Mouse (Mus musculus) MEL (cell line): ENCODE results near the gene Trim63. TPM values are rescaled to one million over a fixed set of nuclear protein-coding genes. Genes with fewer than 3 reads are reported as not detected.
A peak's percentile ranks its signal among the peaks of the same experiment; 100 is the strongest.

ENCODE experiments used
- DNase-seq: peaks from one replicate; pipeline ENCODE4 v3.0.0; 2011; ENCODE audit warnings: low read depth, low spot score
- H3K27ac ChIP-seq: 2 replicates; pipeline ENCODE4 v1.5.1; 2012; ENCODE audit warnings: low read depth, mild to moderate bottlenecking, control low read depth, low read length, moderate library complexity; ENCODE audit not compliant: control insufficient read depth
- H3K27me3 ChIP-seq, 2 experiments: fragments of 150-350 bp in 1 of 2; sonication (generic) in 1 of 2; 2 replicates each; pipeline ENCODE4 v1.6.1; 2012; ENCODE audit warnings: low read length in 2 of 2, mild to moderate bottlenecking in 2 of 2, improper control_type of control experiment in 1 of 2, moderate library complexity in 1 of 2; ENCODE audit not compliant: insufficient read depth in 2 of 2, control insufficient read depth in 1 of 2
- H3K36me3 ChIP-seq, 2 experiments: 2 replicates each; pipeline ENCODE4 v1.6.1; 2012 to 2014; ENCODE audit warnings: low read length in 2 of 2, improper control_type of control experiment in 1 of 2, inconsistent platforms in 1 of 2, mild to moderate bottlenecking in 1 of 2; ENCODE audit not compliant: insufficient read depth in 2 of 2, control insufficient read depth in 1 of 2
- H3K4me1 ChIP-seq, 2 experiments: fragments of 150-350 bp in 1 of 2; sonication (generic) in 1 of 2; 2 replicates each; pipeline ENCODE4 v1.6.1; 2012; ENCODE audit warnings: low read length in 2 of 2, improper control_type of control experiment in 1 of 2, mild to moderate bottlenecking in 1 of 2; ENCODE audit not compliant: insufficient read depth in 2 of 2, control insufficient read depth in 1 of 2
- H3K4me3 ChIP-seq, 2 experiments: fragments of 150-350 bp in 1 of 2; sonication (generic) in 1 of 2; 2 replicates each; pipeline ENCODE4 v1.5.1; 2012; ENCODE audit warnings: low read depth in 2 of 2, low read length in 2 of 2, mild to moderate bottlenecking in 2 of 2, moderate library complexity in 2 of 2, control low read depth in 1 of 2, improper control_type of control experiment in 1 of 2; ENCODE audit not compliant: control insufficient read depth in 1 of 2, insufficient read depth in 1 of 2
- H3K79me2 ChIP-seq: 2 replicates; pipeline ENCODE4 v1.6.1; 2012; ENCODE audit warnings: mild to moderate bottlenecking, low read length, moderate library complexity; ENCODE audit not compliant: control insufficient read depth, poor library complexity, insufficient read depth
- H3K9ac ChIP-seq: 2 replicates; pipeline ENCODE4 v1.6.1; 2012; ENCODE audit warnings: low read depth, mild to moderate bottlenecking, control low read depth, low read length, moderate library complexity; ENCODE audit not compliant: control insufficient read depth, poor library complexity, severe bottlenecking
- H3K9me3 ChIP-seq: fragments of 150-350 bp; sonication (generic); replicated peaks from 2 replicates; pipeline ENCODE4 v1.6.1; 2012; ENCODE audit warnings: mild to moderate bottlenecking, low read length, improper control_type of control experiment, moderate library complexity; ENCODE audit not compliant: insufficient read depth
- BHLHE40 ChIP-seq: IDR thresholded peaks from 2 replicates; pipeline ENCODE4 v1.6.1; 2012; ENCODE audit warnings: low read depth, mild to moderate bottlenecking, inconsistent platforms, low read length, improper control_type of control experiment, borderline replicate concordance
- E2F4 ChIP-seq: IDR thresholded peaks from 2 replicates; pipeline ENCODE4 v1.6.1; 2011; ENCODE audit warnings: low read depth, low read length, improper control_type of control experiment, borderline replicate concordance
- EP300 ChIP-seq, 2 experiments: IDR thresholded peaks; 2 replicates each; pipeline ENCODE4 v1.6.1; 2011; ENCODE audit warnings: improper control_type of control experiment in 2 of 2, low read length in 2 of 2, low read depth in 1 of 2, mild to moderate bottlenecking in 1 of 2
- MXI1 ChIP-seq: IDR thresholded peaks from 2 replicates; pipeline ENCODE4 v1.6.1; 2011; ENCODE audit warnings: mild to moderate bottlenecking, low read depth, low read length, improper control_type of control experiment
- MYB ChIP-seq: IDR thresholded peaks from 2 replicates; pipeline ENCODE4 v1.6.1; 2011; ENCODE audit warnings: mild to moderate bottlenecking, low read depth, low read length, improper control_type of control experiment
- POLR2AphosphoS2 ChIP-seq: IDR thresholded peaks from 2 replicates; pipeline ENCODE4 v1.6.1; 2011; ENCODE audit warnings: low read length, improper control_type of control experiment
- POLR2AphosphoS5 ChIP-seq: IDR thresholded peaks from 2 replicates; pipeline ENCODE4 v1.6.1; 2012; ENCODE audit warnings: low read depth, borderline replicate concordance, mild to moderate bottlenecking, inconsistent platforms, low read length, moderate library complexity, mixed read lengths
- TAL1 ChIP-seq: IDR thresholded peaks from 2 replicates; pipeline ENCODE4 v1.6.1; 2012; ENCODE audit warnings: mild to moderate bottlenecking, inconsistent platforms, low read length, moderate library complexity, mixed read lengths
- TCF12 ChIP-seq: IDR thresholded peaks from 2 replicates; pipeline ENCODE4 v1.6.1; 2014; ENCODE audit warnings: low read depth, mild to moderate bottlenecking, inconsistent platforms, low read length, improper control_type of control experiment, moderate library complexity
- USF1 ChIP-seq: IDR thresholded peaks from 2 replicates; pipeline ENCODE4 v1.6.1; 2014; ENCODE audit warnings: low read depth, mild to moderate bottlenecking, inconsistent platforms, low read length, improper control_type of control experiment, moderate library complexity
- ZMIZ1 ChIP-seq: IDR thresholded peaks from 2 replicates; pipeline ENCODE4 v1.6.1; 2012; ENCODE audit warnings: low read depth, mild to moderate bottlenecking, inconsistent platforms, low read length, improper control_type of control experiment, moderate library complexity
- ZNF384 ChIP-seq: IDR thresholded peaks from 2 replicates; pipeline ENCODE4 v1.6.1; 2012; ENCODE audit warnings: low read depth, mild to moderate bottlenecking, inconsistent platforms, low read length, improper control_type of control experiment
- polyA plus RNA-seq, 2 experiments: library from polyadenylated mRNA; stranded (reverse) in 1 of 2; unstranded in 1 of 2; fragments of >175 nt in 1 of 2; fragments of >200 nt in 1 of 2; gene quantifications; 2 replicates each; pipeline versions ENCODE4 v1.2.1 to v1.2.4; 2012; ENCODE audit warnings: low replicate concordance in 2 of 2, low read depth in 1 of 2; ENCODE audit not compliant: insufficient read length in 2 of 2, insufficient read depth in 1 of 2, missing spikeins in 1 of 2
- total RNA-seq: library from RNA; depleted of rRNA; stranded (reverse); fragments of 300-350 nt; gene quantifications from 2 replicates; pipeline ENCODE4 v1.2.3, GENCODE M21; 2012

Gene Trim63
- total and polyA plus RNA-seq, 3 experiments: not detected

DNA sequence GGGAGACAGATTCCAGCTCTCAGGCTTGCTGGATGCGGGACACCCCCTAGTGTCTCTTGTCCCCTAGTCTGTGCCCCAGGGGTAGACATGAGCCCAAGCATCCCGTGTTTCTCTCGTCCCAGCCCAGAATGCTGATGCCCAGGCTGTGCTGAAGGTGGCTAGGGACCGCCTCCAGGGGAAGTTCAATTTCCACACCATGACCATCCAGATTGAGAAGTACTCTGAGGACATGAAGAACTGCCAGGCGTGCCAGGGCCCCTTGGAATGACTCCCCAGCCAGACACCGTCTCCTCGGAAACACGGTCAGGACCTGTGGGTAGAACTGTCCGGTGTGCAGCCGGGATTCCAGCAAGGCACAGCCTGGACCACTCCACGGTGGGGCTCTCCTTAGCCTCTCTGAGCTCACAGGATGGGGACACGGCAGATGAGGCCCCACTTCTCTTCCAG, 37.4 kb downstream of the Trim63 start:
- H3K4me3 ChIP-seq: no peak overlapping the region
- no peaks in the 10 kb centered on the region for H3K9me3 ChIP-seq
- no peak overlapping the region for H3K27ac ChIP-seq
- H3K4me1 ChIP-seq: peaks cover 2 to 37% of the 10 kb centered on the region in 2 experiments; a peak in 3 of 4 replicates
- H3K79me2 ChIP-seq: no peaks in the 10 kb centered on the region
- TF ChIP-seq ZMIZ1: no peak
- TF ChIP-seq USF1: no peak
- H3K9ac ChIP-seq: no peak overlapping the region
- no peaks in the 10 kb centered on the region for H3K27me3 ChIP-seq
- DNase-seq: no peak
- H3K36me3 ChIP-seq: peaks cover 0 to 8% of the 10 kb centered on the region in 2 experiments; a peak in 2 of 4 replicates

DNA sequence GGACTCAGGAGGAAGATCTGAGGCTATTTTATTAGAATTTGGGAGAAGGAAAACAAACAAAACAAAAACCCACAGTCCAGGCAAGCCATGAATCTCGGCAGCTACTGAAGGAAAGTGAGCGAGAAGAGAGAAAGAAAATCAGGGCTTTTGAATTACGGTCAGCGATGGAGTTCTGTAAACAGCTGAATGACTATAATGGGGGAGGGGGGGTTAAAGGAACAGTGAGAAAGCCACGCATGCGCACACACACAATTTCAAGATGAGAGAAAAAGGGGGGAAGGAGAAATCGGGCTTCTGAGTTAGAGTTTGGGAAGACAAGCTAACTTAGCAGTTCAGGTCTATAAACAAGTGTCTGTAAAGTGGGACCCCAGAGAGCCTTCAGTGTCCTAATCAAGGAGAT, 38.0 kb downstream of the Trim63 start:
- Histone ChIP-seq H3K4me1 (peaks cover 0 to 31% of the 10 kb centered on the region in 2 experiments; a peak in 2 of 4 replicates), H3K27me3 (no peaks in the 10 kb centered on the region)

DNA sequence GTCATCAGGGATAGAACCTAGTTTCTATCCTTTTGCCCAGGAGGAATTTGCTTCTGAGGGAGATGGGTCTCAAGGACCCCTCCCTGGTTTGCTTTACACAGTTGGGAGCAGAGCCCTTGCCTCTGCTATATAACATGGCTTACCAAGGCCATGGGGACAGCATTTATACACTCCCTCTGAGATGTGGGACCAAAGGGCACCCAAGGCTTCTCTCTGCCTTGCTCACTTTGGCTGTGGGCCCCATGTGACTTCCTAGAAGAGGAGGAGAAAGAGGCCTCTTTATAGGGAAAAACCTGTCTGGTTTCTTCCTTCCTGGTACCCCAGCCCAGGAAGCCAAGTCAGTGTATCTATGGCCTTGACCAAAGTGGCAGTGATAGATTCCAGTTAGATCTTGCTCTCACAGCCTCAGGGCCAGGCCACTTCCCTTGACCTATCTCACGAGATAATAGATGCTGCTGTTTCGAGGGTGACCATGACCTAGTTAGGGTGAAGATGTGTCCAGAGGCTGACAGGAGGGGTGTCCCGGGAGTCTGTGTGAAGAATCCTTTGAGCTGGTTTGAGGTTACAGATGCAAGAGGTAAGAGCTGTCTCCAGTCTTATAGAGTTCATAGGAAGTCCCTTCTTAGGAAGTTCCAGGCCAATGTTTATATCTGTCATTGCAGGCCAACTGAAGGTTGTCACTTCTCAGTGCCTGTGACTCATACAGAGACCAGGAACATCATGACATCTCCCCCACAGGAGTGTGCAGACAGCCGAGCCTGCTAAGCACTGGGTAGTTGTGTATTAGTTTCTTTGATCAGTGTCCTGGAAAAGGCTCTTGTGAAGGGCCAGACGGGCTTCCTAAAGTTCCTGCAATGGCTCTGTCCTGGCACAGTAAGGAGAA, 38.8 kb downstream of the Trim63 start:
- Histone ChIP-seq H3K27me3 (no peaks in the 10 kb centered on the region), H3K4me1 (peaks cover 0 to 24% of the 10 kb centered on the region in 2 experiments; a peak in 2 of 4 replicates), H3K9me3 (no peaks in the 10 kb centered on the region), H3K27ac (peak overlapping the region; percentile 27; the same call in 1 of the 2 replicates), H3K36me3 (peaks cover 0 to 4% of the 10 kb centered on the region in 2 experiments; a peak in 2 of 4 replicates)
- peak; percentile 62 for DNase-seq
- TF ChIP-seq EP300 (IDR thresholded peaks at IDR 0.05; ENCODE audit: low read depth in 1 of 2, low read length in 2 of 2) (peak; percentile 24 to 38; a peak in 2 of 4 replicates), USF1 (no peak), TCF12 (0 out of 2 replicates have a peak, but pooled peaks have one; percentile 19)
- TF ChIP-seq, all 39 proteins: peak for 2
- Histone ChIP-seq H3K4me3 (no peak overlapping the region), H3K79me2 (no peaks in the 10 kb centered on the region), H3K9ac (no peak overlapping the region)

More for the DNA sequence above, 38.0 kb downstream of the Trim63 start:
- Histone ChIP-seq H3K36me3 (peaks cover 0 to 6% of the 10 kb centered on the region in 2 experiments; a peak in 2 of 4 replicates), H3K4me3 (no peak overlapping the region), H3K27ac (no peak overlapping the region), H3K9ac (no peak overlapping the region), H3K79me2 (no peaks in the 10 kb centered on the region), H3K9me3 (no peaks in the 10 kb centered on the region)
- no peak for DNase-seq
- TF ChIP-seq E2F4 (no peak), ZNF384 (no peak), EP300 (IDR thresholded peaks at IDR 0.05; ENCODE audit: low read depth in 1 of 2, low read length in 2 of 2) (no peak), POLR2AphosphoS5 (no peak), ZMIZ1 (no peak), MYB (no peak), BHLHE40 (no peak), MXI1 (no peak), POLR2AphosphoS2 (no peak), TCF12 (no peak), TAL1 (no peak)
